Mouse (Mus musculus): ENCODE results near the gene Tmie. TPM values are rescaled to one million over a fixed set of nuclear protein-coding genes. Genes with fewer than 3 reads are reported as not detected.

Gene Tmie
- 0.10 and 0.41 TPM in 2 replicates for polyA plus RNA-seq (2012; ENCODE audit: low replicate concordance)

GRCm38 (mm10) chr9:110879998-110880561, at the start of gene Tmie:
Gene Tmie, minus strand, starts transcription at chr9:110880113.

GRCm38 (mm10) chr9:110916786-110917185, 36.9 kb upstream of the Tmie start, which contains the start of gene Fam240a:
Gene Fam240a, minus strand, starts transcription at chr9:110916861.

DNA sequence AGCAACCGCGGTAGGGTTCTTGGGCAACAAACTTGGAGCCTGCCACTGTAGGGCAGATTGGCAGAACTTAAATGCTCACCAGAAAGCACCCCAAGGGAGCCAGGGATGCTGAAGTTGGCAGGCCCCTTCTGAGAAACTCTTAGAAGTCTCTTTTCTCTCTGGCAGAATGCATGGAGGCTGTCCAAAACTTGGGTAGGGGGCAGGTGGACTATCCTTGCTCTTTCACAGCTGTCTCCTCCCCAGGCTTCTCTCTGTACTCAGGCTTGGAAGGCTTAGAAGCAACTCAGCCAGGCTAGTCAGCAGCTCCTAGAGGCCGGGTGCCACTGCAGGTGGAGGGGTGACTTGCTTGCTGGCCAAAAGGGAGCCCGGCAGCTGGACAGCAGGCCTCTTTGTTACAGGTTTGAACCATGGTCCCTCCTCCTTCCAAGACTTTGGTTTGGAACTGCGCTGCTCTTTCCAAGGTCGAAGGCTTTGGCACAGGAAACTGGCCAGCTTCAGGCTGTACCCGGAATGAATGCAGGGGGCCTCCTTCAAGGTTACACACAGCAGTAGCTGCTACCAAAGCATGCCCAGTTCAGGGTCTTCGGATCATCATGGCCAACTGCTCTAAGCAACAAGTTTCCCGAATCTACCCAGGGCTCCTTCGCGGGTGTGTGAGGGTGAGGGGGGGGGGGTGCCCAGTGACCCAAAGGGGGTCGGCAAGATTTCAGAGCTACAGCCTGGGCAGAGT, 557 bp downstream of the Tmie start, which contains the start of gene Als2cl:
Gene Als2cl, plus strand, starts transcription at position 680 of the 730 bp plus-strand sequence.

GRCm38 (mm10) chr9:110857781-110858472, 22.0 kb downstream of the Tmie start, which contains the start of gene Prss50:
Gene Prss50, plus strand, starts transcription at chr9:110857967.

DNA sequence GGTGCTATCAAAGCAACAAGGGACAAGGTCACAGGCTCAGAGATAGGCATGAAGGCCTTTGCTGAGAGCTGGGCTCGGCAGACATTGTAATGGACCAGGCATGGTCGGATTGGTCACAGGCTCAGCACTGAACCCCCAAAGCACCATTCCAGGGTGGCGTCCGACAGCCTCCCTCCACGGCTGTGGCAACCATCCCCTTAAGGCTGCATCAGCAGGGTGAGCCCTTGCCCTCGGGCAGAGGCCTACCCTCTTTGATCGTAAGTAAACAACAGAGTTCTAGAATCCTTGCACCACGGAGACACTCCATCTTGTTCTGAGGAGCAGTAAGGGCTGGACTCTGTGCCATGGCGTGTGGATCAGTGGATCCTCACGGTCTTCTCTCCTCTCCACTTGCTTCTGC, 35.7 kb downstream of the Tmie start, which contains the start of gene Prss46:
Gene Prss46, plus strand, starts transcription at position 301 of the 400 bp plus-strand sequence.

GRCm38 (mm10) chr9:110834411-110834810, 45.5 kb downstream of the Tmie start, which contains the start of gene Prss45:
Gene Prss45, plus strand, starts transcription at chr9:110834588.

DNA sequence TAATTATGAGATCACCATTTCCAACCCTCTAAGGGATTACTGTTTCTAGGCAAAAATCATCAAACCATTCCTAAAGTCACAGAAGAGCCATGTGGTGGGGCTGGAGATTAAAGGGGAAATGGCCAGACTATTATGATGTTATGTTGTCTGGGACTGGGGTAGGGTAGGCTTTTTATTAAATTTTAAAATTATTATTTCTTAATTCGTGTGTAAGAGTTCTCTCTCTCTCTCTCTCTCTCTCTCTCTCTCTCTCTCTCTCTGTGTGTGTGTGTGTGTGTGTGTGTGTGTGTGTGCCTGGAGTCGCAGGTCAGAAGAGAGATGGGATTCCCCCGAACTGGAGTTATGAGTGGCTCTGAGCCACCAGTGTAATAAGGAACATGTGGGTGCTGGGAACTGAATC, 53.5 kb downstream of the Tmie start, which contains the start of gene Prss43:
Gene Prss43, plus strand, starts transcription at position 301 of the 400 bp plus-strand sequence.

Other genes with a start within 250 kb of the Tmie start
- gene Nbeal2, start 226.0 kb downstream of the Tmie start, polyA plus RNA-seq (2012; ENCODE audit: low replicate concordance) = 17.0 and 27.8 TPM in 2 replicates
- 52.5 and 111 TPM in 2 replicates for gene Ccdc12, start 223.6 kb downstream of the Tmie start, polyA plus RNA-seq (2012; ENCODE audit: low replicate concordance)
- not detected in 2 replicates for gene Myl3, start 138.3 kb downstream of the Tmie start, polyA plus RNA-seq (2012; ENCODE audit: low replicate concordance)
- gene Pth1r, start 133.0 kb downstream of the Tmie start, polyA plus RNA-seq (2012; ENCODE audit: low replicate concordance) = 0.52 TPM in 1 of 2 replicates, not detected in the other
- not detected in 2 replicates for gene Prss42, start 81.9 kb downstream of the Tmie start, polyA plus RNA-seq (2012; ENCODE audit: low replicate concordance)
- gene Prss44, start 66.1 kb downstream of the Tmie start, polyA plus RNA-seq (2012; ENCODE audit: low replicate concordance) = 0.10 TPM in 1 of 2 replicates, not detected in the other
- not detected in 2 replicates for gene Prss43, start 53.4 kb downstream of the Tmie start, polyA plus RNA-seq (2012; ENCODE audit: low replicate concordance)
- not detected in 2 replicates for gene Prss45, start 45.5 kb downstream of the Tmie start, polyA plus RNA-seq (2012; ENCODE audit: low replicate concordance)
- gene Prss46, start 35.6 kb downstream of the Tmie start, polyA plus RNA-seq (2012; ENCODE audit: low replicate concordance) = not detected in 2 replicates
- 0.24 and 1.2 TPM in 2 replicates for gene Prss50, start 22.1 kb downstream of the Tmie start, polyA plus RNA-seq (2012; ENCODE audit: low replicate concordance)
- gene Als2cl, start 243 bp downstream of the Tmie start, polyA plus RNA-seq (2012; ENCODE audit: low replicate concordance) = 6.8 and 7.2 TPM in 2 replicates
- gene Fam240a, start 36.7 kb upstream of the Tmie start, polyA plus RNA-seq (2012; ENCODE audit: low replicate concordance) = not detected in 2 replicates
- gene Tdgf1, start 66.0 kb upstream of the Tmie start, polyA plus RNA-seq (2012; ENCODE audit: low replicate concordance) = not detected in 2 replicates
- not detected in 2 replicates for gene Lrrc2, start 71.4 kb upstream of the Tmie start, polyA plus RNA-seq (2012; ENCODE audit: low replicate concordance)
- gene Rtp3, start 110.5 kb upstream of the Tmie start, polyA plus RNA-seq (2012; ENCODE audit: low replicate concordance) = not detected in 2 replicates
- gene Ltf, start 139.2 kb upstream of the Tmie start, polyA plus RNA-seq (2012; ENCODE audit: low replicate concordance) = 0.74 and 4.2 TPM in 2 replicates
- gene Ccrl2, start 177.4 kb upstream of the Tmie start, polyA plus RNA-seq (2012; ENCODE audit: low replicate concordance) = 0.28 and 2.0 TPM in 2 replicates
- 6.9 and 11.3 TPM in 2 replicates for gene Lrrfip2, start 237.5 kb upstream of the Tmie start, polyA plus RNA-seq (2012; ENCODE audit: low replicate concordance)